Mouse (Mus musculus): ENCODE measurements around the gene Acpp. TPM values are rescaled to one million over a fixed set of nuclear protein-coding genes. Genes with fewer than 3 reads are reported as not detected.
A peak's percentile ranks its signal among the peaks of the same experiment; 100 is the strongest.

Acpp gene
- polyA plus RNA-seq, 1 experiment from 2014 or later, result 0.09 TPM

DNA sequence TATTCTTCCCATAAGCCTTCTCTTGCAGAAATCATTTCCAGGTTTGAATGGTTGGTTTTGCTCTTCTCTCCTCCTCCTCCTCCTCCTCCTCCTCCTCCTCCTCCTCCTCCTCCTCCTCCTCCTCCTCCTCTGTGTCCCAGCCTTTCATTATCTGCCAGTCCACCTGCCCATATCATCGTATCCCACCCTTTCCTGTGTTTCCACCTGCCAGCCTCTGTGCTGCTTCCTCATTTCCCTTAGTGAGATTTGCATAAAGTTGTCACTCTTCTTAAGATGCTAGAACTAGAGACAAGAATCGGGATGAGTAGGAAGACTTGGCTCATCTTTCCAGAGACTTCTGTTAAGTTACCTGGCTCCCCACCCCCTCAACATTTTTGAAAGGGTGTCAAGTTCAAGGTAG lies 73.0 kb downstream of the Acpp start:
- Histone ChIP-seq H3K27me3 (no peaks in the 10 kb centered on the region), H3K27ac (replicated peaks) (no peak overlapping the region), H3K4me1 (peaks cover 20% of the 10 kb centered on the region), H3K4me2 (replicated peaks) (no peak overlapping the region), H3K9ac (replicated peaks) (no peak overlapping the region), H3K36me3 (no peaks in the 10 kb centered on the region), H3K9me3 (no peaks in the 10 kb centered on the region), H3K4me3 (no peak overlapping the region)
- ATAC-seq (ENCODE audit: low FRiP score, low read depth), result no peak
- 84% methylated on average over 2 of the region's 2 CpGs for WGBS

DNA sequence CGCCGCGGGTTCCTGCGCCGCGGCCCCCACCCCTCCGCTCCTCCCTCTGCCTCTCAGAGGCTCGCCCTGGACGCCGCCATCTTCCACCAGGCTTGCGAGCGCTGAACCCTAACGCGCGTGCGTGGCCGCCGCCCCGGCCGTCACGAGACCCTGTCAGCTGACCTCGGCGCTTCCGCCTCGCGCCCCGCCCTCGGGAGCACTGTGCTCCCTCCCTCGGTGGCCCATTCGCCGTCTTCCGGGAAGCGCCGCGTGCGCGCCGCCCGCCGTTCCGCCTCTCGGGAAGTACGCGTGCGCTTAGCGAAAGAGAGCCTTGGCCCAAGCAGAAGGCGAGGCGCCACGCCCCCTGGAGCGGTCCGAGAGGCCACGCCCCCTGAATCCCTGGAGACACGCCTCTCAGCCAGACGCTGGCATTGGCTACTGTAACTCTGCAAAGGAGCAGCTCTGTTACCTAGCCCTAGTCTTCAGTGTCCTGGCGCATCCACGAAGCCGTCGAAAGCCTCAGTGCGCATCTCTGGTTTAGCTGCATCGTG lies 74.7 kb downstream of the Acpp start, which contains the start of gene Dnajc13:
Gene Dnajc13 (minus strand): TSS at position 108 of the 530 bp plus-strand sequence.
- Histone ChIP-seq H3K27ac (replicated peaks) (peak within 1 kb of the TSS; percentile 87), H3K4me3 (peak within 1 kb of the TSS; percentile 95), H3K4me2 (replicated peaks) (peak within 1 kb of the TSS; percentile 83), H3K27me3 (no peaks in the 10 kb centered on the region), H3K4me1 (peaks cover 17% of the 10 kb centered on the region), H3K36me3 (no peaks in the 10 kb centered on the region), H3K9ac (replicated peaks) (peak within 1 kb of the TSS; percentile 82), H3K9me3 (no peaks in the 10 kb centered on the region)
- WGBS, result under 1% methylated on average over 57 of the region's 60 CpGs
- ATAC-seq (ENCODE audit: low FRiP score, low read depth), result peak; percentile 97

DNA sequence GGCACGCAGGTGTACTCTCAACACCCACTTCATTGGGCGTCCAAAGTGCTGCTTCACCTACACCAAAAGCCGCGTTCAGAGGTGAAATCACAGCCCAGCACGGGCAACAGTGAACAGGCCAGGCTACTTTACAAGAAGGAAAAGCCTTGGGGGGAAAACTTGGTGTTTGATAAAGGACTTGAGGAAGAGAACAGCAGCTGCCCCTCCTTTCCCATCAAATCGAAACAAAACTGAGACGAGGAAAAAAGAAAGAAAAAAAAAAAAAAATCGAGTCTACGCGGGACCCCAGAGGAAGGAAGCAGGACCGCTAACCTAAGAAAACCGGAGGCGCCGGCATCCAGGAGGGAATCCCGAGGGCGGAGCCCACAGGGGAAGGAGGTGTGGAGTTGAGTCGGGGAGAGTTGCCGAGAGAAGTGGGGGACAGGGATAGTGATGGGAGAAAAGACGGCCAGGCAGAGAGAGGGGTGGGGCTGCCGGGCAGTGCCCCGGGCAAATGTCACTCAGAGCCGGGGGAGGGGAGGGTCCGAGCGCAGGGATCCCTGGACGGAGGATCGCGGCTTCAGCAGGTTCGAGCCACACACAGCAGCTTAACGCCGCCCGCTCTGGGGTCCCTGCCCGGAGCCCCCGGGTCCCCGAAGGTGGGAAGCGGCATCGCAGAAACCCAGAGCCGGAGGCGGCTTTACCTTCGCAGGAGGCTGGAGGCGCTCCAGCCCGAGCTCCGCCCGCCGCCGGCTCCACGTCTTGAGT lies 75.4 kb downstream of the Acpp start:
- Histone ChIP-seq H3K27me3 (no peaks in the 10 kb centered on the region), H3K9ac (replicated peaks) (peak overlapping the region; percentile 82), H3K4me3 (peak overlapping the region; percentile 95), H3K4me1 (peaks cover 17% of the 10 kb centered on the region), H3K4me2 (replicated peaks) (peak overlapping the region; percentile 83), H3K27ac (replicated peaks) (peak overlapping the region; percentile 87), H3K36me3 (no peaks in the 10 kb centered on the region), H3K9me3 (no peaks in the 10 kb centered on the region)
- ATAC-seq (ENCODE audit: low FRiP score, low read depth), result peak; percentile 78
- WGBS, result 1% methylated on average over 46 of the region's 46 CpGs

DNA sequence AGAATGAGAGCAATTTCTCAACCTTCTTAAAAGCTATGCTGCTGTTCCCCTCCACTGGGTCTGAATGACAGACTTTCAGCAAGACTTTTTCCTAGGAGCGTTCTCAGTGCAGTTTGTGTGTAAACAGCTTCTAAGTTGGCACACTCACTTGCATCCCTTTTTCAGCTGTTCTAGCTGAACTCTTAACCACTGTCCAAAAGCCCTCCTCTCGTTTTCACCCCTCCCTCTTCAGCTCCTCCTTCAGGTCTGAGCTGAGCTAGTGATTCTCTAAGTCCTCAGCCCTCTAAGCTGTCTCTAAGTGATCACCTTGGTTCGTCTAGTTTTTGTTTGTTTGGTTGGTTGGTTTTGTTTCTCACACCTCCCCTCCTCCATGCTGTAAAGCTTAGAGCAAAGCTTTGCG lies 77.2 kb downstream of the Acpp start:
- ATAC-seq (ENCODE audit: low FRiP score, low read depth), result no peak
- Histone ChIP-seq H3K4me1 (peaks cover 17% of the 10 kb centered on the region), H3K9me3 (no peaks in the 10 kb centered on the region), H3K4me3 (no peak overlapping the region), H3K27me3 (no peaks in the 10 kb centered on the region), H3K36me3 (no peaks in the 10 kb centered on the region), H3K27ac (replicated peaks) (no peak overlapping the region), H3K9ac (replicated peaks) (0 out of 2 replicates have a peak overlapping the region, but pooled peaks have one; percentile 39), H3K4me2 (replicated peaks) (0 out of 2 replicates have a peak overlapping the region, but pooled peaks have one; percentile 4)
- WGBS, result 55% methylated on average over 4 of the region's 4 CpGs

DNA sequence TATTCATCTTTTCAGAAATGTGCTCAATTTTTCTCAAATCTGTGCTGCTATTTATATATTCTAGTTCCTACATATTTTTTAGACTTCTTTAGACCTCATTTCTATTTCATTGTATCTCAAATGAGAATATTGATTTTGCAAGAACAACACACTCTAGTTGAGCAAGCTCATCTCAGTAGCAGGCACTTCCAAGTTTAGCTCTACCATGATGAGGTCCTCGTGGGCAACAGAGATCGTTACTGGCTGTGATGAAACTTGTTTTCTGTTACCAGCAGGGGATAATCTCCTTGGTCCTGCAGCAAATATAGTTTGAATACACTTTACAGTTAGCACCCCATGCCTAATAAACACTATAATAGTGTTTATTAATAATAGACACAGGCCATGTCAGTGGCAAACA lies 81.5 kb downstream of the Acpp start:
- no peak for ATAC-seq (ENCODE audit: low FRiP score, low read depth)
- no peak overlapping the region for H3K27ac ChIP-seq (replicated peaks)
- no peak overlapping the region for H3K9ac ChIP-seq (replicated peaks)
- no peaks in the 10 kb centered on the region for H3K9me3 ChIP-seq
- H3K27me3 ChIP-seq, result no peaks in the 10 kb centered on the region
- no peaks in the 10 kb centered on the region for H3K36me3 ChIP-seq
- H3K4me2 ChIP-seq (replicated peaks), result no peak overlapping the region
- peaks cover 8% of the 10 kb centered on the region for H3K4me1 ChIP-seq
- H3K4me3 ChIP-seq, result no peak overlapping the region
- 77% methylated on average over 2 of the region's 2 CpGs for WGBS

DNA sequence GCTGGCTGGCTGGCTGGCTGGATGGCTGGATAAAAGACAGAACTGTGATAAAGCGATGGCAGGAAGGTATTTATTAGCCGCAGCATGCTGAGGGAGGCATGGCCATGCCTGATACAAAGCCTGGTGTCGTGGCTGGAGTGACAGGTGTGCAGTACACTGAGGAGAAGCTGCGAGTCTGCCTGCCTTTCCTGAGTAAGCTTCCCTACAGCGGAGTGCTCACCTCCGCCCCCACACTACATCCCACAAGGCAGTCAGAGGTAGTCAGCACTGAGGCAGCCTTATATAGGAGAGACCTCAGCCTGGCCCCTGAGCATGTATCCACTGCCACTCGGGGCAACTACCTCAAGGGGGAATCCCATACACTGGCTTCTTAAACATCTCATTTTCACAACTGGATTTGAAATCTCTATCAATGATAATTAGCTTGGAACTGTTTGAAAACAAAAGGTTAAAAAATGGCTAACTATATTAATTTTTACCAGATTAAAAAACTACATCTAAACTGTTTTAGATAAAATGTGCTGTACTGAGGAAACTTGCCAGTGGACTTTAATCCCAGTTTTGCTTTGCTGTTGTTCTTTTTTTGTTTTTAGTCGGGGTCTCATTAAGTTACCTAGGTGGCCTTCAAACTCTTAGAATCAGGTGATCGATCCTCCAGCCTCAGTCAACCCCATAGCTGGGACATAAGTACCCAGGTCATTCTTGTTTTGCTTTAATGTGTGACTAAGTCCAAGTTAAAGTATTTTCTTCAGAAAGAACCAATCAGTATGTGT lies 83.0 kb downstream of the Acpp start:
- no peak overlapping the region for H3K4me2 ChIP-seq (replicated peaks)
- no peak overlapping the region for H3K4me3 ChIP-seq
- H3K27ac ChIP-seq (replicated peaks), result no peak overlapping the region
- no peaks in the 10 kb centered on the region for H3K36me3 ChIP-seq
- WGBS, result 71% methylated on average over 9 of the region's 9 CpGs
- H3K9ac ChIP-seq (replicated peaks), result no peak overlapping the region
- ATAC-seq (ENCODE audit: low FRiP score, low read depth), result no peak
- no peaks in the 10 kb centered on the region for H3K4me1 ChIP-seq
- H3K27me3 ChIP-seq, result no peaks in the 10 kb centered on the region
- no peaks in the 10 kb centered on the region for H3K9me3 ChIP-seq

DNA sequence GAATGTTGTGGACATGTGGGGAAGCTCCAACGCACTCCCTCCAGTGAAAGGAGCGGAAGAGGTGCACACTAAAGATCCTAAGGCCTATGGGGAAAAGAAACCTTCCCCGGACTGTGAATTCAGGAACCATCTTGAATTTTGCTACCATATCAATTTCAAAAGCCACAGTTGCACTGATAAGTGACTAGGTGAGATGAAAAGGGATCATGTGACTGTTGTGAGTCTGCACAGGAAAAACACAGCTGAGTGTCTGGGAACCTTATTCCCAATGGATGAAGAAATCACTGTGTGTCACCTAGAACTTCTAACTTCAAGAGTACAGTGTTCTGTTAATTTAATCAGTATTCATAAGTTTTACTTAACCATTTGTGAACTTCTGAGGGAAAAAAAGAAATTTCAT lies 84.9 kb downstream of the Acpp start:
- ATAC-seq (ENCODE audit: low FRiP score, low read depth), result no peak
- WGBS, result 95% methylated on average over 3 of the region's 3 CpGs
- H3K36me3 ChIP-seq, result no peaks in the 10 kb centered on the region

DNA sequence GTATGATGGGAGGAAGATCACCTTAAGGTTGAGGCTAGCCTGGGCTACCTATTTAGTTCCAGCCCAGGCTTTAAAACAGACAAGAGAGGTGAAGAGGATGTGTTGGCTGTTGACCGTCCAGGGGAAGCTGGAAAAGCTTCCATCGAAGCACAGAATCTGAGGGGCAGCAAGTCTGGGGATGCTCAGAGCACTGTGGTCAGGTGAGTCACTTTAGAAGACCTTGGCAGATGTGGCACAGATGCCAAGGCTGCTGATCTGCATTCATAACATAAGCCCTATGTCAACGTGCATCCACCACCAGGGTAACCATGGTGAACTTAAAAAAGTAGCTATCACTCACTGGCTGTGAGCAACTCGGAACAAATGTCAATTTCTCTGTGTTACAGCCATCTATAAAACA lies 85.9 kb downstream of the Acpp start:
- Histone ChIP-seq H3K9me3 (no peaks in the 10 kb centered on the region), H3K9ac (replicated peaks) (no peak overlapping the region), H3K4me1 (no peaks in the 10 kb centered on the region), H3K27me3 (no peaks in the 10 kb centered on the region), H3K27ac (replicated peaks) (no peak overlapping the region), H3K4me3 (no peak overlapping the region), H3K4me2 (replicated peaks) (no peak overlapping the region), H3K36me3 (no peaks in the 10 kb centered on the region)
- ATAC-seq (ENCODE audit: low FRiP score, low read depth), result no peak
- 81% methylated on average over 4 of the region's 4 CpGs for WGBS

More for the DNA sequence above, 84.9 kb downstream of the Acpp start:
- Histone ChIP-seq H3K4me1 (no peaks in the 10 kb centered on the region), H3K4me2 (replicated peaks) (no peak overlapping the region), H3K27ac (replicated peaks) (no peak overlapping the region), H3K4me3 (no peak overlapping the region), H3K9ac (replicated peaks) (no peak overlapping the region), H3K9me3 (no peaks in the 10 kb centered on the region), H3K27me3 (no peaks in the 10 kb centered on the region)

DNA sequence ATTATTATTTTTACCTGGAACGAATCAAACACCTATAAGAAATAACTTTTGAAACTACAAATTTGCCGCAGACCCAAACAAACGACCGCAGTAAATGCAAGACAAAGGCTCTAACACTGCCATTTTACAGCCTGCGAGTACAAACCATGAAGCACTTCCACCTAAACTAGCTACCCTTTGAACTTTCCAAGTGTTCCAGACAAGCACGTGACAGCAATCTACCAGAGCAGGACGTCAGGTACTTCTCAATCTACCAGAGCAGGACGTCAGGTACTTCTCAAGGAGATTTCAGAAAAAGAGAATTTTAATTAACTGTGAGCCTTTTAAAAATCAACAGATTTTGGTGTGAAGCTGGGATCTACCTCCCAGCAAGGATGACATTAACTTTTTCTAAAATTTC lies 86.4 kb downstream of the Acpp start:
- H3K36me3 ChIP-seq, result 0 out of 2 replicates have a peak, but pooled peaks cover 3% of the 10 kb centered on the region
- no peak for ATAC-seq (ENCODE audit: low FRiP score, low read depth)
- no peak overlapping the region for H3K9ac ChIP-seq (replicated peaks)
- H3K4me3 ChIP-seq, result no peak overlapping the region
- no peaks in the 10 kb centered on the region for H3K27me3 ChIP-seq
- WGBS, result 89% methylated on average over 8 of the region's 8 CpGs
- no peak overlapping the region for H3K27ac ChIP-seq (replicated peaks)
- H3K4me1 ChIP-seq, result no peaks in the 10 kb centered on the region
- no peak overlapping the region for H3K4me2 ChIP-seq (replicated peaks)
- no peaks in the 10 kb centered on the region for H3K9me3 ChIP-seq

DNA sequence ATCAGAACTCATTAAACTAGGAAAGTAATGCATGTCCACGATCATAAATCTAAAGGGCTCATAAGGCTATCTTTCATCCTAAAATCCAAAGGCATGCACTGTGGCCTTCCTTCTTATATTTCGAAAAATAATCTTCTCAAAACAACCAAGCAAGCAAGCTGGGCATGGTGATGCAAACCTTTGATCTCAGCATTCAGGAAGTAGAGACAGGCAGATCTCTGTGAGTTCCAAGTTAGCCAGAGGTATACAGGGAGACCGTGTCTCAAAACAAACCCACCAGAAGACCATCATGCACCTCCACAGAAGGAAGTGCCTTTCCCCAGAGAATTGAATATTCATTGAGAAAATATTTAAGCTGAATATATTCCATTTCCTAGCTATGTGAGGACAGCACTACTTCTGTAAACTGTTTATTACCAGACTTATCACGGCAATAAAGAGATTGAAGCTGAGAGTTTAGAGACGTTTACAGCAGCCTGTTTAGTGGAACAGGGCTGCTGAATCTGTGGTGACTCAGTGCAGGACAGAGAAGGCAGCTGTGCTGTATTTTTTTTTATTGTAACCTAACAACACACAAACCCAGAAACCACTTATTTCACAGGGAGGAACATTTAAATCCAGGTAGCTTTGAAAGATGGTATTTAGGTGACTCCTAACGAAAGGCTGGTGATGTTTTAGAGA lies 90.1 kb downstream of the Acpp start:
- Histone ChIP-seq H3K9me3 (no peaks in the 10 kb centered on the region), H3K4me3 (no peak overlapping the region), H3K27ac (replicated peaks) (no peak overlapping the region), H3K4me1 (no peaks in the 10 kb centered on the region), H3K27me3 (no peaks in the 10 kb centered on the region), H3K36me3 (peaks cover 7% of the 10 kb centered on the region), H3K4me2 (replicated peaks) (no peak overlapping the region), H3K9ac (replicated peaks) (no peak overlapping the region)
- WGBS, result 86% methylated on average over 6 of the region's 6 CpGs
- no peak for ATAC-seq (ENCODE audit: low FRiP score, low read depth)

DNA sequence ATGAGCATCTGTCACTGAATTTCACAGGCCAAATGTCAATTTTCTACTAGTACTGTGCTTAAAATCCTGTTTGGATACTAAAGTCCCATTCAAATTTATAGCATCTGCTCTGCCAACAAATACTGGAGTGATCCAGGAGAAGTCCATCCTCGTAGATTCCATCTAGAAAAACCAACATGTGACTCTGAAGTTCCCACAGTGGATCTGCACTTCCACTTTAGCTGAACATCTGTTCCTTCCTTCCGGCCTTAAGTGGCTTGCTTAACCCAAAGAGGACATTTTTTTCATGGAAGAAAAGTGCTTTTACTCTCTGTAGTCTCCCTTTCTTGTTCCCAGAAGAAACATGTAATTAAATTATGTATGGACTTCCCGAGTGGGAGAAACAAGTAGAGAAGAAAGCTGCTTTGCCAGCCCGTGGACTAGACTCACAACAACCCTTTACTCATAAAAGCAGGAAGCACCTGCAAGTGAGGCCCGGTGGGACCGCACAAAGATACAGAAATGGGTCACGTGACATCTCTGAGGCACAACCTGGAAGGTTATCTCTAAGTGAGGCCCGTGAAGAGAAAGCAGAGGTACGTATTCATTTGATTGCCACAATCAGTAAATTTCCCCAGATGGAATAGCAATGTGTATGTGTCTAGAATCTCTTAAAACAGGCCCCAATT lies 93.6 kb downstream of the Acpp start:
- Histone ChIP-seq H3K4me3 (no peak overlapping the region), H3K36me3 (peaks cover 14% of the 10 kb centered on the region), H3K9me3 (no peaks in the 10 kb centered on the region), H3K4me2 (replicated peaks) (no peak overlapping the region), H3K27me3 (no peaks in the 10 kb centered on the region), H3K27ac (replicated peaks) (no peak overlapping the region), H3K9ac (replicated peaks) (no peak overlapping the region), H3K4me1 (no peaks in the 10 kb centered on the region)
- 90% methylated on average over 9 of the region's 9 CpGs for WGBS
- ATAC-seq (ENCODE audit: low FRiP score, low read depth), result no peak
